Mouse (Mus musculus): Measurements from ENCODE around the gene Grin2b.
"Not testable (repeated sequence)": the region's sequence is repeated elsewhere in the genome, so short reads cannot be mapped to it uniquely, and the experiment has no call there.

Gene Grin2b

DNA sequence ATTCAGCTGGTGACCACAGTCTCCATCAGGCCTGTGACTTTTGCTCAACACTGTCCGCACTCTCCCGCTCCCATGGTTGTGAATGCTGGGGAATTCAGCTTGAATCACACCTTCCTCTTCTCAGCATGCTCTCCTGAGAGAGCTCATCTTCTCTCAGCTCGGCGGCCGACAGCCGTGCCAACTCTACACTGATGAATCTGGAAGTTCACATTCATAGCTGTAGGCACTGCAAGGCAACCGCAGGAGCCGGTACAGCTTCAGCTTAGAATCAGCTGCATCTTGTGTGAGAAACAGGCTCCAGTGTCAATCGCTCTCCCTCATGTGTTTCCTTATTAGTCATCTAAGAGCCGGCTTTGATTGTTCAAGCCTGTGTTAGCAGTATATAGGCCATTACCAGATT, 272.9 kb downstream of the Grin2b start:
- no peak for DNase-seq (ENCODE audit: low spot score in 2 of 2)

- no peak for DNase-seq (ENCODE audit: low spot score in 2 of 2)
Observed at GRCm38 (mm10) chr6:135899225-135899624, 274.1 kb downstream of the Grin2b start.

GRCm38 (mm10) chr6:135894793-135895228, 278.5 kb downstream of the Grin2b start:
- no peak for DNase-seq (ENCODE audit: low spot score in 2 of 2)

GRCm38 (mm10) chr6:135882611-135883010, 290.7 kb downstream of the Grin2b start:
- DNase-seq (ENCODE audit: low spot score in 2 of 2) = no peak

- DNase-seq (ENCODE audit: low spot score in 2 of 2) = no peak
Observed at GRCm38 (mm10) chr6:135876163-135876726, 297.1 kb downstream of the Grin2b start.

DNA sequence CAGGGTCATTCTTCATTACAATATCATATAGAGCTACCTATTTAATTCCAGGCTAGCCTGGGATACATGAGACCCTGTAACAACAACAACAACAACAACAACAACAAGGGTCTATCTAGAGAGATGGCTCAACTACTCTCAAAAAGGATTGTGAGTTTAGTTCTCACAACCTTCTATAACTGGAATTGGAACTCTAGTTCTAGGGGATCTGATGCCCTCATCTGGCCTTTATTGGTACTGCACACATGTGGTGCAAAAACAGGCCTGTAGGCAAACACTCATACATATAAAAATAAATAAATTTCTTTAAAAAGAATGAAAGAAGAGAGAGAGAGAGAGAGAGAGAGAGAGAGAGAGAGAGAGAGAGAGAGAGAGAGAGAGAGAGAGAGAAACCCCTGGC, 298.7 kb downstream of the Grin2b start:
- no peak for DNase-seq (ENCODE audit: low spot score in 2 of 2)

GRCm38 (mm10) chr6:135865832-135866231, 307.5 kb downstream of the Grin2b start:
- DNase-seq (ENCODE audit: low spot score in 2 of 2) = no peak

DNA sequence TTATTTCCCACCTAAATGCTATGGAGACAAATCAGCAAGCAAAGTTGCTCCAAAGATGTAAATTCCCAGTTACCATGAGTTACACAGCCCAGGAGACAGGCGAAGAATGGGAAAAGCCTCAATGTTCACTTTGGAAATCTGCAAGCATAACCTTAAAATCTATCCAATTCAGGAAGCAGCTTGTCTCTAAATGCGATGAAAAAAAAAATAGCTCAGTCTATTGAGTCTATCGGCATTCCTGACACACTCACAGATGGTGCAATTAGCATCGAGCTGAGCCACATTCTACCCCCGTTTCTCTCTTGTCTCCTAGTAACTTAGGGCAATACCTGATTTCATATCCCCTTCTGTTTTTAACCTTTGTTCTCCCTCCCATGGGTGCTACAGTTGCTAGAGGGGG, 309.3 kb downstream of the Grin2b start:
- DNase-seq (ENCODE audit: low spot score in 2 of 2) = no peak

DNA sequence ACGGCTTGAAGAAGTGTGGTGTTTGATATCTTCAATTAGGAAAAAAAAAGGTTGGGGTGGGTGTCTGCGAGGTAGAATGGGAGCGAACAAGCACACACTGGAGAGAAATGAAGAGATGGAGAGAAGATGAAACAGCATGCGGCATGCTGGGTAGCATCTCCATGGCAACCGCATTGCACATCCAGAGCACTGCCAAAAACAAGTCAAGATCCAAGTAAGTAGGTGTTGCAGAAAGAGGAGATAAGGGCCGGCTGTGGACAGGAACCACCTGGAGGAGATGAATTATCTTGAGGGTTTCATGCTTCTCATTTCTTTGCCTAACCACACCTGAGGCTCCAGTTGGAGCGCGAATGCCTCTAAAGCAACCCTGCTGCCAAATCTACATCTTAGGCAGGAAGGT, 313.8 kb downstream of the Grin2b start:
- DNase-seq (ENCODE audit: low spot score in 2 of 2) = no peak

- DNase-seq (ENCODE audit: low spot score in 2 of 2) = no peak
Observed at GRCm38 (mm10) chr6:135854173-135854591, 319.1 kb downstream of the Grin2b start.

GRCm38 (mm10) chr6:135843755-135844154, 329.6 kb downstream of the Grin2b start:
- DNase-seq (ENCODE audit: low spot score in 2 of 2) = no peak

- DNase-seq (ENCODE audit: low spot score in 2 of 2) = no peak
Observed at GRCm38 (mm10) chr6:135836353-135836752, 337.0 kb downstream of the Grin2b start.

DNA sequence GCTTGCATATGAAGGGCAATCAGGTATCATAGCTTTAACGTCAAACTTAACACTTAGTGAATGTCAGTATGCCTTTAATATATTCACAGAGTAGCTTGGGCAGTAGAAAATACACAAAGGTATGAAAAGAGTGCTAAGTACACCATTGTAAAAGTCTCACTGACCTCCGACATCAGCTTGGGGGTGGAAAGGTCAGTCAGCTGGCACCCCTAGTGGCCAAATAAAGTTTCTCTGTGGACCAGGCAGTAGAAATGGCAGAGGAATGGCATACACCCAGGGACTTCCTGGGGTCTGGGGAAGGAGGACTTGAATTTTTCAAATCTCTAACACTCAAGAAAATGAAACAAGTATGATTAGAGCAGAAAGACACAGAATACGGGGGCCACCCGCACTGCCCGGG, 339.8 kb downstream of the Grin2b start:
- no peak for DNase-seq (ENCODE audit: low spot score in 2 of 2)

DNA sequence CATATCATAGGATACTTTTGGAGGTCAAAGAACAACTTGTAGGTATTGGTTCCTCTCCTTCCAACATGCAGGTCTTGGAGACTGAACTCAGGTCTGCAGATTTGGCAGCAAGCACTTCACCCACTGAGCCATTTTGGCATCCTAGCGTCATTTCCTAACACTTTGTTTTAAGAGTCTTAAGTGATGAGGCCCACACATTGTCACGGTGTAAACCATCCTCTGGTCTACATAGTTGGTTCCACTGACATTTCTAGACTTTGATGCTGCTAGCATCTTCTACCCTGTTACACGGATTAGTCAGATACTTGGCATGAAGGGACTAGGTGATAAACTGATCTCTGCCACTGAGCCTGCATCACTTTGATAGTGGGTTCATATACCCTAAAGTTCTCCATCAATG, 341.3 kb downstream of the Grin2b start:
- no peak for DNase-seq (ENCODE audit: low spot score in 2 of 2)

GRCm38 (mm10) chr6:135831032-135831431, 342.3 kb downstream of the Grin2b start:
- DNase-seq (ENCODE audit: low spot score in 2 of 2) = no peak

GRCm38 (mm10) chr6:135829458-135829857, 343.9 kb downstream of the Grin2b start:
- no peak for DNase-seq (ENCODE audit: low spot score in 2 of 2)

- DNase-seq (ENCODE audit: low spot score in 2 of 2) = no peak
Observed at GRCm38 (mm10) chr6:135828976-135829375, 344.3 kb downstream of the Grin2b start.

- peak in 1 of 2 experiments; percentile 22 for DNase-seq (ENCODE audit: low spot score in 2 of 2)
Observed at GRCm38 (mm10) chr6:135827942-135828341, 345.4 kb downstream of the Grin2b start.

- DNase-seq (ENCODE audit: low spot score in 2 of 2) = no peak
Observed at GRCm38 (mm10) chr6:135827317-135827716, 346.0 kb downstream of the Grin2b start.

DNA sequence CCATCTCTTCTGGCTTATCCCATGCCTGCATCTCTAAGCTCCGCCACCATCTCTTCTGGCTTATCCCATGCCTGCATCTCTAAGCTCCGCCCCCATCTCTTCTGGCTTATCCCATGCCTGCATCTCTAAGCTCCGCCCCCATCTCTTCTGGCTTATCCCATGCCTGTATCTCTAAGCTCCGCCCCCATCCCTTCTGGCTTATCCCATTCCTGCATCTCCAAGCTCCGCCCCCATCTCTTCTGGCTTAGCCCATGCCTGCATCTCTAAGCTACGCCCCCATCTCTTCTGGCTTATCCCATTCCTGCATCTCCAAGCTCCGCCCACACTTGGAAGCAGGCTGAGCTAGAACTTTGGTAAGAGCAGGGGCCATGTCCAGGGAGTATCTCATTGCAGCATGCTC, 346.5 kb downstream of the Grin2b start:
- DNase-seq (ENCODE audit: low spot score in 2 of 2) = not testable (repeated sequence)

DNA sequence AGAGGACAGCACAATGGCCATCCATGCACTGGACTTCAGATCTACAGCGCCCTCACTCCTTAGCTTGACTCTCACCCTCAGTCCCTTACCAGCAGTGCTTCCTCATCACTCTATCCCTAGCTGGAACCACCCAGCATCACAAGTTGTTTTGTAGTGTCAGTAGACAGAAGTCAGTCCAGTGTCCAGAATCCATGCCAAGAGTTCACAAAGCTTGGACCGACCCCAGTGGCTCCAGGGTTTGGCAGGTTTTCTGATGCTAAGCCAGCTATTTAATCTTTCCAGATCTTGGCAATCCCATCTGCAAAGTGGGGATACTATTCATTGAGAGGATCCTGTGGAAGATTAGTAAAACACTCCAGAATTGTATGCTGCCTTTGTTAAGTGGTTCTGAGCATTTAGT, 355.9 kb downstream of the Grin2b start:
- no peak for DNase-seq (ENCODE audit: low spot score in 2 of 2)

- no peak for DNase-seq (ENCODE audit: low spot score in 2 of 2)
Observed at GRCm38 (mm10) chr6:135813755-135814154, 359.6 kb downstream of the Grin2b start.

DNA sequence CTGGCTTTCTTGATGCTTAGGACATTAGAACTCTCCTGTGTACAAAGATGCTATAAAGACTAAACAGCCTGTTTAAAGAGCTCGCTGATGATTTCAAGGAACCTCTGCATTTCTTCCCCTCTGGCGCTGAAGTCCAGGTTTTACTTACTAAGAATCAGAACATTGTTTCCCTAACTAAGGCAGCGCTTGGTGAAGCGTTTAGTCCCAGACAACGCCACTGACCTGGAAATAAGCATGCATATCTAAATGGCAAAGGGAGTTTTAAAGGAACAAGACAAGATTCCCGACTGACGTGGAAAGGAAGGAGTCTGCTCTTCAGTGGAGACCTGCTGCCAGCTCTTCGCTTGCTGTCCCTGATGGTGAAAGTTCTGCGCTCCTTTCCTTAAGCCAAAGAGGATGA, 367.9 kb downstream of the Grin2b start:
- DNase-seq (ENCODE audit: low spot score in 2 of 2) = no peak

- DNase-seq (ENCODE audit: low spot score in 2 of 2) = no peak
Observed at GRCm38 (mm10) chr6:135799949-135800348, 373.4 kb downstream of the Grin2b start.
